Mouse (Mus musculus) brown adipose tissue, adult 24 weeks (tissue): ENCODE results near the gene Gpr157. TPM values are rescaled to one million over a fixed set of nuclear protein-coding genes. Genes with fewer than 3 reads are reported as not detected.

Experiments used
- H3K27ac ChIP-seq: fragments of 200-500 bp; replicated peaks from 2 replicates; pipeline ENCODE4 v1.5.1; 2012; ENCODE audit warnings: low read depth, mild to moderate bottlenecking, low read length
- H3K4me1 ChIP-seq: fragments of 200-500 bp; 2 replicates; pipeline ENCODE4 v1.6.1; 2012; ENCODE audit warnings: low read length, mixed read lengths; ENCODE audit not compliant: control insufficient read depth, insufficient read depth, insufficient read length
- H3K4me3 ChIP-seq: fragments of 200-500 bp; 2 replicates; pipeline ENCODE4 v1.5.1; 2012; ENCODE audit warnings: low read depth, mild to moderate bottlenecking, low read length, moderate library complexity; ENCODE audit not compliant: insufficient read depth
- polyA plus RNA-seq: library from polyadenylated mRNA; stranded (reverse); fragments of >200 nt; gene quantifications from 2 replicates; pipeline ENCODE4 v1.2.4, GENCODE M21; 2012; ENCODE audit not compliant: missing spikeins, insufficient read depth, insufficient read length

Gene Gpr157
- polyA plus RNA-seq, 1 experiment = 2.0 TPM

DNA sequence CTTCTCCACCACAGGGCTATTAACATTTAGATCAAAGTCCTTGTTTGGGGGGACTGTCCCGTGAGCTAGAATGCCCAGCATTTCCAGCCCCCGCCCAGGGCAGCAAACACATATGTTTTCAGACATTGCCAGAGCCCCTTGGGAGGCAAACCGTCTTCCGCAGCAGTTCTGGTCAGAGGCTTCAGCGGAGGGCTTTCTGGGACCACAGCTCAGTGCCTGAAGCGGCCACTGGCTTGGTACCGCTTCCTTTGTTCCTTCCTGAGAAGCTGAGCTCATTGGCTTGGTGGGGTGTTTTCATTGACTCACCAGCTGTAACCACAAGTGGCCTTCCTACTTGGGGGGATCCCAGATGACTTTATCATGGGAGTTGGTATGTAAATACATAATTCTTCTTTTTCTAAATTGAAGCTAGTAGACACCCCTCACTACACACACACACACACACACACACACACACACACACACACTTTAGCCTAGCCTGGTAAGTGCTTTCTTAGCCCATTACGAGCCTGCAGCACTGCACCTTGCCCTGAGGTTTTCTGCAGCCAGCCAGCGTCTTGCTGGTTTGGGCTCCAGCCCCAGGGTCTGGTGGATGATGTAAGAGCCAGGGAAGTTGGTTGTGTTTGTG is 27.2 kb upstream of the Gpr157 start:
- H3K27ac ChIP-seq = peak overlapping the region; percentile 91
- H3K4me1 ChIP-seq = peaks cover 14% of the 10 kb centered on the region
- no peak overlapping the region for H3K4me3 ChIP-seq

DNA sequence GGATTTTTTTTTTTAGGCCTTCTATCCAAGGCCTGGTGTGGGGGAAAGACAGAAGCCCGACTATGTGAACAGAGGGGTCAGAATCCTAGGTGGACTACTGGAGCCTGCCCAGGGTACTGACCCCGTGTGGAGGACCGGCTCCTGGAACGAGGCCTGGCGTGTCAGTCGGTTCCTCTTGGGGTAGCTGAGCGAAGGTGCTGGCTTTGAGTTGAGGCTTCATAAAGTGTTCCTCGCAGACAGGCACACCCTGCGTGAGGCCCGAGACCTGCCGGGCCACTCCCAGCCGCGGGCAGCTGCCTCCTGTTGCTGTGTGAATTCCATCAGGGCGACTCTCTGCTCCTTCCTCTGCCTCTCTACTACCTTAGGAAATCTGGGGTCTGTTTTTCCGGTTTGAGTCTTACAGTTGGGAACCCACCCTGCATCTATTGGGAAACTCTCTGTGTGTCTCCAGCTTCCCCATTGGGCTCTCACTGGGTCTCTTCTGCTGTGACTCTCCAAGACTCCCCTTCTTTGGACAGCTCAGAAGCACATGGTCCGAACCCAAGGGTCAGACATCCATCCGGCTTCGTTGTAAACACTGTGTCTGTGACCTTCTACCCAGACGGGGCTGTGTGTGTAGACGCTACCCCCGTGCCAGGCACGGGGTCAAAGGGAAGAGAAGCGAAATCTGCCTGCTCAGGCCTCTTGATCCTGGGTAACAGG is 26.5 kb upstream of the Gpr157 start:
- peaks cover 14% of the 10 kb centered on the region for H3K4me1 ChIP-seq

GRCm38 (mm10) chr4:150061432-150062225 is 25.5 kb upstream of the Gpr157 start:
- Histone ChIP-seq H3K27ac (peak overlapping the region; percentile 91), H3K4me1 (peaks cover 14% of the 10 kb centered on the region), H3K4me3 (no peak overlapping the region)

More for the DNA sequence above, 26.5 kb upstream of the Gpr157 start:
- Histone ChIP-seq H3K27ac (peak overlapping the region; percentile 91), H3K4me3 (no peak overlapping the region)

GRCm38 (mm10) chr4:150066706-150067323 is 20.4 kb upstream of the Gpr157 start:
- Histone ChIP-seq H3K4me3 (no peak overlapping the region), H3K4me1 (no peaks in the 10 kb centered on the region), H3K27ac (no peak overlapping the region)

DNA sequence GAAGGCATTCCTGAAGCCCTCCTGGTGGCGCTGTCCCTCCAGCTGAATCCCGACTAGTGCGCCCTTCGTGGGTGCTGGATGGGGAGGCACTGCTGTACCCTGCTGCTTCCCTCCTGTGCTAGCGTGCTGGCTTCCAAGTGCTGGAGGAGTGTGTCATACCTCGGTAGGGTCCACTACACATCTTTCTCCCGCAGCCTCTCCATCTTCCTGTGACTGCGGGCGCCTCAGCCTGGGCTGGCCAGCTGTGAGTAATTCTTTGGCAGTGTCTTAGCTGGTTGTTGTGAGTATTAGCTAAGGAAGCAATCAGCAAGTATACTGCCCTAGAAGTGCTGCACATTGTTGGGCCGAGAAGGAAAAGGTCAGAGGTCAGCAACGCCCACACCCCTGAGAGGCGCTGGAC is 18.9 kb upstream of the Gpr157 start:
- no peak overlapping the region for H3K27ac ChIP-seq
- no peak overlapping the region for H3K4me3 ChIP-seq
- no peaks in the 10 kb centered on the region for H3K4me1 ChIP-seq

GRCm38 (mm10) chr4:150070136-150070535 is 17.0 kb upstream of the Gpr157 start:
- Histone ChIP-seq H3K27ac (no peak overlapping the region), H3K4me3 (no peak overlapping the region)

DNA sequence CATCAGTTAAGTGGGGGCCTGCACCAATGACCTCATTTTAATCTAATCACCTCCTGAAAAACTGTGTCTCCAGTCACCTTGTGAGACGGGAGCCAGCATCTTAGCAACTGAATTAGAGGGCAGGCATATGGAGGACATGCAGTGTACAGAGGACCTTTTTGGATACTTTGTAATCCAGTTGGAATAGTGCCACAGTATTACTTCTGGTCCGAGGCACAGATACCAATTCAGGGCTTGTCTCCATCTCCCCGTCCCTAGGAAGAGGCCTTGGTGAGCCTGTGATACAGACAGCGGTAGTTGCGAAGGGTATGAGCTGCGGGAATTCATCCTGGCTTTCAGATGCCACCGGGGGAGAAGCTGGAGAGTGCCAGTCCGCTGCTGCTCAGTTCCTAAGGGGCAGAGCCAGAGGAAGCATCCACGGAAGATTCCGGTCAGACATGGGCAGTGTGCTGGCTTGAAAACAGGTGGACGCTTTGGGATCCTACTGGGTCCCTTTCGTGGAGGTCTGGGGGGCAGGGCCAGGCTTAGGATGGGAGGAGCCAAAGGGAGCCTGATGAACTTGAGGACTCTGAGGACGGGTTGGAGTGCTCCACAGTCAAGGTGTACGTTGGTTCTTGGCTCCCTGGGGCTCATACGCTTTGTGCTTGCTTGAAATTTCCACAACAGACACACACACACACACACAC is 14.6 kb upstream of the Gpr157 start:
- H3K4me1 ChIP-seq = no peaks in the 10 kb centered on the region
- no peak overlapping the region for H3K27ac ChIP-seq
- H3K4me3 ChIP-seq = no peak overlapping the region

More at GRCm38 (mm10) chr4:150070136-150070535, 17.0 kb upstream of the Gpr157 start:
- no peaks in the 10 kb centered on the region for H3K4me1 ChIP-seq

- no peak overlapping the region for H3K4me3 ChIP-seq
- no peak overlapping the region for H3K27ac ChIP-seq
- no peaks in the 10 kb centered on the region for H3K4me1 ChIP-seq
Observed at GRCm38 (mm10) chr4:150073102-150073473, 14.1 kb upstream of the Gpr157 start.

DNA sequence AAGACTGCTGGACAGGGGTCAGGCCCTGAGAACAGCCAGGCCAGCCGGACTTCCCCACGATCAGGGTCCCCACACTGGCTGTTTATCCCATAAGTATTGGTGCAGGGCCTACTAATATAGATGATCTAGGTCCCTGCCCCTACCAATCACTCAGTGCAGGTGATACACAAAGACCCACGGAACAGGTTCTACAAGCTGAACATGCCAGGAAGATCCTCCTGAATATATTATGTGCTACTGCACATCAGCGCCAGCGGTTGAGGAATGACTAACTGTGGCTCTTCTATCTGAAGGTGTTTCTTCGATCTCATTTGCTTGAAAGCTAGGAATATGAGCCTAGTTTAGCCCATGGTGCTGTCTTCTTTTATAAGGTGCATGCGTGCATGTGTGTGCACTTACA is 11.8 kb upstream of the Gpr157 start:
- H3K27ac ChIP-seq = no peak overlapping the region
- no peaks in the 10 kb centered on the region for H3K4me1 ChIP-seq
- H3K4me3 ChIP-seq = no peak overlapping the region

DNA sequence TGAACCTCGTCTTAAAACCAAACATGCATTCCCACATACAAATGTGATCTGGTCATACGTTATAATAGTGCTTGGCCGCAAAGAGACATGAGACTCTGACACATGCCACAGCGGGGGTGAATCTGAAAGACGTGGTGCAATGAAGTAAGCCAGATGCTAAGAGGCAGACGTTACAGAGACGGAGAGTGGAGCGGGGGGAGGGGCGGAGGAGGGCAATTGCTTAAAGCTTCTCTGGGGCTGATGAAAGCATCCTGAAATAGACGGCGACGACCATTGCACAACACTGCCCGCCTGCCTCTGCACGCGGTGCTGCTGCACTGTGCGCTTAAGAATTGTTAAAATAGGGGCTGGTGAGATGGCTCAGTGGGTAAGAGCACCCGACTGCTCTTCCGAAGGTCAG is 11.0 kb upstream of the Gpr157 start:
- no peaks in the 10 kb centered on the region for H3K4me1 ChIP-seq
- H3K27ac ChIP-seq = no peak overlapping the region

DNA sequence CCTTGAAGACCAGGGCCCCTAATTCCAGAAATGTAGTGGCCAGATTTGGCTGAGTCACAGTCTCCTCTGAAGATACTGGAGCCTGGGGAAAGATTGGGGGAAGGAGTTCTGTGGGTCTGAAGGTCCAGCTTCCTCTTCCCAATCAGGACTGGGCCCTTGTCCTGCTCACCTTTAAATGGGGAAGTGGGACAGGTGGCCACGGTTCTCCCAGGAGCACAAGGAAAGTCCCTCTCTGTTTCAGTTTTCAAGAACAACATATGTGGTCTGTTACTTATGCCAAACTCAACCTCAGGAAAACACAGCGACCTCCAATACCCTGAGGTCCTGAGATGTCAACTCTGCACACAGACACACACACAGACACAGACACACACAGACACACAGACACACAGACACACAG is 8.5 kb upstream of the Gpr157 start:
- Histone ChIP-seq H3K4me1 (no peaks in the 10 kb centered on the region), H3K4me3 (no peak overlapping the region), H3K27ac (no peak overlapping the region)

More for the DNA sequence above, 11.0 kb upstream of the Gpr157 start:
- H3K4me3 ChIP-seq = no peak overlapping the region

DNA sequence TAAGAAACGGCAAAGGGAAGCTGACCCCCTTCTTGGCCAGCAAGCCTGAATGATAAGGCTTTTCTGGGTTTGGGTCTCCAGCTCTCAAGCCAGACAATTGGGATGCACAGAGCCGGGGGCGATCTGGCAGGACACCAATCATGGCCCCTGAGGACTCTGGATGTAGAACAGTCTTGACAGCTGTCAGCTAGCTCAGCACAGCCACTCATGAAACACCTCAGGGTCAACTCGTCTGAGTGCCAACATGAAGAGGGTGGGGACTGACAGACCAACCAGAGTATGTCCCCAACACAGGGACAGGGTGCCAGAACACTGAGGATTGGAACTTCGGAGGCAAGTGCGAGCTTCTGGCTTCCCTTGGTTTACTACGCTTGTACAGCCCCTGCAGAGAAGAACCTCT is 7.9 kb upstream of the Gpr157 start:
- no peak overlapping the region for H3K4me3 ChIP-seq
- no peak overlapping the region for H3K27ac ChIP-seq
- no peaks in the 10 kb centered on the region for H3K4me1 ChIP-seq

DNA sequence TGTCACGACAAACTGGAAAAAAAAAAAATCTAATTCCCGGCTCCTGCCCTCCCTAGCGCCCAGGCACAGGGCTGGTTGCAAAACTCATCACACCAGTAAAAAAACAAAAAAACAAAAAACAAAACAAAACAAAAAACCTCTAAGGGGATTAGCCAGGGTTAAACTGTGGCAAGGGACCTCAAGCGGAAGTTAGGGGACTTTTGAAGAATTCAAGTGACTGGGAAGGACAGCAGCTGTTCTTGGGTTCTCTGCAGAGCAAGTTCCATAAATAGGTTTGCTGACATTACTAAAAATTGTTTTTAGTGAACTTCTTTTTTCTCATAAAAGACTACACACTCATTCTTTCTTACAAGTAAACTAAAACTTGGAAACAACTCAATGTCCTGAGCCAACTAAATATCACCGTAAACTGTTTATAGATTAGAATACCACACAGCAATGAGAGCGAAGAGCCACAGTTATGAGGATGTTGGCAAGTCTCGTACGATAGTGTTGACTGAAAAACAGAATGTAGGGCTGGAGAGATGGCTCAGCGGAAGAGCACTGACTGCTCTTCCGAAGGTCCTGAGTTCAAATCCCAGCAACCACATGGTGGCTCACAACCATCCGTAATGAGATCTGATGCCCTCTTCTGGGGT is 6.7 kb upstream of the Gpr157 start:
- Histone ChIP-seq H3K4me1 (no peaks in the 10 kb centered on the region), H3K27ac (no peak overlapping the region), H3K4me3 (no peak overlapping the region)

DNA sequence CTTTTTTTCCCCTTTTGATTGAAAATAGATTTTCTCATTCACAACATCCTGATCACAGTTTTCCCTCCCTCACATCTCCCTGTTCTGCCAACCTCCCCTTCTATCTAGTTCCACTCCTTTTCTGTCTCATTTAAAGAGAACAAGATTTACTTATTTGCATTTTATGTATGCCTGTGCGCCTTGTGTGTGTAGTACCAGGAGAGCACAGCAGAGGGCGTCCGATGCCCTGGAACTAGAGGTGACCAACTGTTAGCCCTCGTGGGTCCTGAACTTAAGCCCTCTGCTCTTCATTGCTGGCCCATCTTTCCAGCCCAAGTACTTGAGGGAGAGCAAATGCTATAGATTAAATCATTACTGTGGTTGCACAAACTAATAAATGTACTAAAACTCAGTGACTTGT is 1.8 kb upstream of the Gpr157 start:
- Histone ChIP-seq H3K4me1 (peaks cover 11% of the 10 kb centered on the region), H3K4me3 (no peak overlapping the region), H3K27ac (no peak overlapping the region)
